Mouse (Mus musculus) embryonic facial prominence, embryonic 10.5 days (tissue): Measurements from ENCODE around the gene Zfp580. TPM values are rescaled to one million over a fixed set of nuclear protein-coding genes. Genes with fewer than 3 reads are reported as not detected.
"Not testable (repeated sequence)": the region's sequence is repeated elsewhere in the genome, so short reads cannot be mapped to it uniquely, and the experiment has no call there.

Experiments
- DNase-seq: peaks from one replicate; pipeline ENCODE4 v3.0.0-alpha.2; 2017; ENCODE audit warnings: low spot score
- H3K27ac ChIP-seq: fragments of 300-500 bp; sonication (generic); replicated peaks from 2 replicates; pipeline ENCODE4 v1.5.1; 2016; ENCODE audit warnings: mild to moderate bottlenecking
- H3K27me3 ChIP-seq: fragments of 300-500 bp; sonication (generic); replicated peaks from 2 replicates; pipeline ENCODE4 v1.6.1; 2016; ENCODE audit warnings: low read depth, mild to moderate bottlenecking; ENCODE audit not compliant: poor library complexity, severe bottlenecking
- H3K36me3 ChIP-seq: fragments of 300-500 bp; sonication (generic); replicated peaks from 2 replicates; pipeline ENCODE4 v1.6.1; 2016; ENCODE audit warnings: mild to moderate bottlenecking, moderate library complexity
- H3K4me1 ChIP-seq: fragments of 300-500 bp; sonication (generic); 2 replicates; pipeline ENCODE4 v1.6.1; 2016
- H3K4me3 ChIP-seq: fragments of 300-500 bp; sonication (generic); 2 replicates; pipeline ENCODE4 v1.5.1; 2016; ENCODE audit warnings: mild to moderate bottlenecking, moderate library complexity
- H3K9me3 ChIP-seq: fragments of 300-500 bp; sonication (generic); 2 replicates; pipeline ENCODE4 v1.6.1; 2016; ENCODE audit warnings: mild to moderate bottlenecking
- WGBS: fragments of 180-500 bp; shearing (Covaris S2); methylation state at CpG from one replicate; pipeline ENCODE4 v1.1.7; 2016; 5-methylcytosine and 5-hydroxymethylcytosine counted together
- polyA plus RNA-seq: library from polyadenylated mRNA; unstranded; fragments of >200 nt; fragmentation: Nextera tagmentation; extraction: Ambion mirVana; gene quantifications from 2 replicates; pipeline ENCODE4 v1.2.1, GENCODE M21; 2016

Gene Zfp580
- polyA plus RNA-seq, 1 experiment from 2014 or later, result 33.9 TPM

GRCm38 (mm10) chr7:5058631-5059030, 7.3 kb downstream of the Zfp580 start:
- no peak for DNase-seq
- Histone ChIP-seq H3K4me3 (peak overlapping the region; percentile 11; the same call in 1 of the 2 replicates), H3K4me1 (peaks cover 40% of the 10 kb centered on the region), H3K36me3 (no peaks in the 10 kb centered on the region), H3K27ac (no peak overlapping the region), H3K9me3 (0 out of 2 replicates have a peak, but pooled peaks cover 3% of the 10 kb centered on the region), H3K27me3 (peaks cover 56% of the 10 kb centered on the region)
- WGBS, result 86% methylated on average over 1 of the region's 1 CpGs

GRCm38 (mm10) chr7:5059421-5059820, 8.1 kb downstream of the Zfp580 start:
- Histone ChIP-seq H3K9me3 (0 out of 2 replicates have a peak, but pooled peaks cover 3% of the 10 kb centered on the region), H3K36me3 (peaks cover 4% of the 10 kb centered on the region), H3K4me3 (0 out of 2 replicates have a peak overlapping the region, but pooled peaks have one; percentile 67), H3K27me3 (peaks cover 48% of the 10 kb centered on the region), H3K27ac (no peak overlapping the region), H3K4me1 (peaks cover 40% of the 10 kb centered on the region)
- WGBS, result 90% methylated on average over 12 of the region's 12 CpGs
- DNase-seq, result no peak

- Histone ChIP-seq H3K36me3 (peaks cover 10% of the 10 kb centered on the region), H3K27me3 (peaks cover 39% of the 10 kb centered on the region), H3K27ac (peak overlapping the region; percentile 96), H3K9me3 (0 out of 2 replicates have a peak, but pooled peaks cover 3% of the 10 kb centered on the region), H3K4me1 (peaks cover 40% of the 10 kb centered on the region), H3K4me3 (peak overlapping the region; percentile 67)
- WGBS, result 3% methylated on average over 27 of the region's 27 CpGs
- peak; percentile 85 for DNase-seq
These were observed 8.9 kb downstream of the Zfp580 start for GRCm38 (mm10) chr7:5060239-5060731.

- under 1% methylated on average over 60 of the region's 60 CpGs for WGBS
- Histone ChIP-seq H3K4me1 (peaks cover 45% of the 10 kb centered on the region), H3K36me3 (peaks cover 19% of the 10 kb centered on the region), H3K4me3 (peak overlapping the region; percentile 67), H3K9me3 (0 out of 2 replicates have a peak, but pooled peaks cover 3% of the 10 kb centered on the region), H3K27me3 (peaks cover 31% of the 10 kb centered on the region), H3K27ac (peak overlapping the region; percentile 96)
- DNase-seq, result peak; percentile 96
These were observed 9.8 kb downstream of the Zfp580 start for GRCm38 (mm10) chr7:5060944-5061773.

GRCm38 (mm10) chr7:5061774-5062359, 10.5 kb downstream of the Zfp580 start, which contains the start of gene U2af2:
TSS of gene U2af2 (plus strand) at chr7:5062143.
- peaks cover 40% of the 10 kb centered on the region for H3K4me1 ChIP-seq
- 1% methylated on average over 65 of the region's 65 CpGs for WGBS
- peak; percentile 97 for DNase-seq
- peak within 1 kb of the TSS; percentile 67 for H3K4me3 ChIP-seq
- peaks cover 26% of the 10 kb centered on the region for H3K36me3 ChIP-seq
- H3K9me3 ChIP-seq, result 0 out of 2 replicates have a peak, but pooled peaks cover 2% of the 10 kb centered on the region
- H3K27ac ChIP-seq, result peak within 1 kb of the TSS; percentile 96
- H3K27me3 ChIP-seq, result peaks cover 24% of the 10 kb centered on the region

- H3K36me3 ChIP-seq, result peaks cover 32% of the 10 kb centered on the region
- DNase-seq, result peak; percentile 86
- H3K4me1 ChIP-seq, result peaks cover 34% of the 10 kb centered on the region
- under 1% methylated on average over 51 of the region's 51 CpGs for WGBS
- no peaks in the 10 kb centered on the region for H3K9me3 ChIP-seq
- H3K27me3 ChIP-seq, result peaks cover 17% of the 10 kb centered on the region
- H3K4me3 ChIP-seq, result peak overlapping the region; percentile 67
- H3K27ac ChIP-seq, result peak overlapping the region; percentile 96
These were observed 11.1 kb downstream of the Zfp580 start for GRCm38 (mm10) chr7:5062360-5063001.

GRCm38 (mm10) chr7:5064886-5065285, 13.5 kb downstream of the Zfp580 start:
- H3K27me3 ChIP-seq, result no peaks in the 10 kb centered on the region
- no peak overlapping the region for H3K27ac ChIP-seq
- peaks cover 27% of the 10 kb centered on the region for H3K4me1 ChIP-seq
- no peak for DNase-seq
- no peaks in the 10 kb centered on the region for H3K9me3 ChIP-seq
- H3K36me3 ChIP-seq, result peaks cover 57% of the 10 kb centered on the region
- H3K4me3 ChIP-seq, result peak overlapping the region; percentile 67
- WGBS, result 94% methylated on average over 6 of the region's 6 CpGs

- no peak overlapping the region for H3K4me3 ChIP-seq
- H3K4me1 ChIP-seq, result no peaks in the 10 kb centered on the region
- no peaks in the 10 kb centered on the region for H3K27me3 ChIP-seq
- no peak for DNase-seq
- no peak overlapping the region for H3K27ac ChIP-seq
- no peaks in the 10 kb centered on the region for H3K9me3 ChIP-seq
- 88% methylated on average over 1 of the region's 1 CpGs for WGBS
- peaks cover 99% of the 10 kb centered on the region for H3K36me3 ChIP-seq
These were observed 22.2 kb downstream of the Zfp580 start for GRCm38 (mm10) chr7:5073586-5073985.

- H3K27ac ChIP-seq, result no peak overlapping the region
- H3K36me3 ChIP-seq, result peaks cover 95% of the 10 kb centered on the region
- WGBS, result 87% methylated on average over 5 of the region's 5 CpGs
- DNase-seq, result no peak
- no peaks in the 10 kb centered on the region for H3K27me3 ChIP-seq
- H3K4me1 ChIP-seq, result peaks cover 3% of the 10 kb centered on the region; the same call in 1 of the 2 replicates
- no peak overlapping the region for H3K4me3 ChIP-seq
- H3K9me3 ChIP-seq, result no peaks in the 10 kb centered on the region
These were observed 23.6 kb downstream of the Zfp580 start for GRCm38 (mm10) chr7:5074984-5075383.

GRCm38 (mm10) chr7:5076931-5077330, 25.6 kb downstream of the Zfp580 start:
- Histone ChIP-seq H3K4me1 (peaks cover 17% of the 10 kb centered on the region), H3K27me3 (no peaks in the 10 kb centered on the region), H3K27ac (no peak overlapping the region), H3K4me3 (no peak overlapping the region), H3K36me3 (peaks cover 78% of the 10 kb centered on the region), H3K9me3 (no peaks in the 10 kb centered on the region)
- DNase-seq, result no peak
- 94% methylated on average over 2 of the region's 2 CpGs for WGBS

GRCm38 (mm10) chr7:5079365-5080009, 28.1 kb downstream of the Zfp580 start:
- Histone ChIP-seq H3K36me3 (peaks cover 76% of the 10 kb centered on the region), H3K27ac (peak overlapping the region; percentile 95)
- 50% methylated on average over 11 of the region's 13 CpGs for WGBS

More at GRCm38 (mm10) chr7:5079365-5080009, 28.1 kb downstream of the Zfp580 start:
- Histone ChIP-seq H3K4me1 (peaks cover 17% of the 10 kb centered on the region), H3K4me3 (peak overlapping the region; percentile 98)
- not testable (repeated sequence) for DNase-seq, H3K27me3 ChIP-seq, H3K9me3 ChIP-seq
